Mouse (Mus musculus) right cerebral cortex, postnatal 25 days (tissue): ENCODE measurements around the gene Tnrc18.

Experiments used
- DNase-seq: peaks from one replicate; pipeline ENCODE4 v3.0.0; 2022

Tnrc18 gene

DNA sequence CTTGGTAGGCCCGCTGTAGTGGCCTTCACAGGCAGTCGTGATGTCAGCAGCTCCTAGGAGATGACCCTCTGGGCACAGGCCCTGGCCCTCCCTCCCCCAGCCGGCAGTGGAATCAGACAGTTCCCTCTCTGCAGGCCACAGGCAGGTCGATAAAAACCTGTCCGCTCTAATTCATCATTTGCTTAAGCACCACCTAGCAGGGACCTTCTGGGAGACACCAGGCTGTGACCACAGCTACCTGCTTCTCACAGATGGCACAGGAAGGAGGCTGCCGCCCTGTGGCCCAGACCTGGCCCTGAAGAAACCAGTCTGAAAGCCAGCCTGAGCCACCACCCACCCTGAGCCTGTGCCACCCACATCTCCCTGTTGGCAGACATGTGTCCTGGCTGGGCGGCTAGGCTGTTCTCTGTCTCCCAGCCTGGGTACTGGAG is 139.3 kb downstream of the Tnrc18 start:
- DNase-seq, result no peak
